Mouse (Mus musculus) gastrocnemius, postnatal 10 days (tissue): ENCODE results near the gene Zcchc24. TPM values are rescaled to one million over a fixed set of nuclear protein-coding genes. Genes with fewer than 3 reads are reported as not detected.

Experiments
- DNase-seq: peaks from one replicate; pipeline ENCODE4 v3.0.0; 2021; ENCODE audit warnings: mixed read lengths
- total RNA-seq, 2 experiments: library from RNA; stranded (reverse); gene quantifications; 2 replicates each; pipeline ENCODE4 v1.2.3; 2021

Zcchc24 gene
- total RNA-seq, 2 experiments from 2014 or later, result 65.9 to 66.6 TPM

GRCm38 (mm10) chr14:25666668-25667376, 102.0 kb downstream of the Zcchc24 start:
- DNase-seq, result no peak

GRCm38 (mm10) chr14:25665314-25665970, 103.4 kb downstream of the Zcchc24 start:
- DNase-seq, result no peak

- DNase-seq, result no peak
Measured at GRCm38 (mm10) chr14:25664310-25664695, 104.5 kb downstream of the Zcchc24 start.

DNA sequence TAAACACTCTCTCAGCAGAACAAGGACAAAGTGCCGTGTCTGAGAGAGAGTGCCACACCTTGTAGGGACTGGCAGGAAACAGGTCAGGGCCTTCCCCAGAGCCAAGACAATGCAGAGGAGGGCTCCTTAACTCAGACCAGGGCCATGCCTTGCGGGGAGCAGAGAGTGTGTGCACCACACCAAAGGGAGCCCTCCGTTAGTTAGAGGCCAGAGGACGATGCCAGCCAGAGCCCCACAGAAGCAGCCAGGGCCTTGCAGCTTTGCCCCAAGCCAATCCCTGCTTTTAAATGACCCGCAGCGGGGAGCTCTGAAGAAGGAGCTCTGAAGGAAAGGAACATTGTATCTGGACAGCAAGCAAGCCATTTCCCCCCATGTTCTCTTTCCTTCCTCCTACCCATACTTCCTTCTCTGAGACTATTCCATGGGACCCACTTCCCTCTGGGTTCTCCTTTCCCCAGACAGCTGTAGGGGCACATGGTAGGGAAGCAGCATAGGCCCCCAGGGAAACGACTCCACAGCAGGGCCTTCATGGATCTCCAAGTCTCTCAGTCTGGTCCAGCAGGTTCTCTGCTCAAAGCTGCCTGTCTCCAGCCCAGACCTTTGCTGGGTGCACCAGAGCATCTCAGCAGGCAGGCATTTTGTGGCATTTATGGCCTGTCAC, 105.1 kb downstream of the Zcchc24 start:
- DNase-seq, result no peak

Other genes with a start within 250 kb of the Zcchc24 start
- 10 to 100 TPM; 35.7 to 39.2 TPM for gene Ppif, start 74.9 kb downstream of the Zcchc24 start, total RNA-seq
- gene Anxa11, start 73.1 kb upstream of the Zcchc24 start, total RNA-seq, result 10 to 100 TPM; 95.6 to 97.7 TPM
- 1 to 10 TPM; 2.5 to 6.4 TPM for gene Plac9a, start 134.1 kb upstream of the Zcchc24 start, total RNA-seq
- 1 to 10 TPM; 2.5 to 3.1 TPM for gene Tmem254a, start 158.6 kb upstream of the Zcchc24 start, total RNA-seq
- gene Cphx1, start 169.3 kb upstream of the Zcchc24 start, total RNA-seq, result not detected
- under 1 TPM; 0.52 to 0.75 TPM for gene Duxbl1, start 209.5 kb upstream of the Zcchc24 start, total RNA-seq